Mouse (Mus musculus): ENCODE results near the gene Ear10.
"Not testable (repeated sequence)": the region's sequence is repeated elsewhere in the genome, so short reads cannot be mapped to it uniquely, and the experiment has no call there.

- TF ChIP-seq POLR2A (IDR thresholded peaks at IDR 0.05; ENCODE audit: low read depth, low read length); CTCF (IDR thresholded peaks at IDR 0.05; ENCODE audit: borderline replicate concordance, insufficient read depth, low read length): not testable (repeated sequence)
Measured at GRCm38 (mm10) chr14:43898577-43898976, 24.8 kb downstream of the Ear10 start.
